Mouse (Mus musculus) cerebellum, postnatal 10 days (tissue): ENCODE results near the gene Nwd2.

Source experiments
- DNase-seq, 2 experiments: peaks; one replicate each; pipeline ENCODE4 v3.0.0; 2021; ENCODE audit warnings: mixed read lengths in 2 of 2

The Nwd2 gene

GRCm38 (mm10) chr5:63649070-63649532 is at the start of gene Nwd2:
Gene Nwd2 (plus strand): TSS chr5:63649102.
- peak; percentile 30 to 39 for DNase-seq

GRCm38 (mm10) chr5:63607447-63607846 is 41.5 kb upstream of the Nwd2 start:
- no peak for DNase-seq

GRCm38 (mm10) chr5:63616792-63617668 is 31.9 kb upstream of the Nwd2 start:
- no peak for DNase-seq

GRCm38 (mm10) chr5:63624123-63624522 is 24.8 kb upstream of the Nwd2 start:
- DNase-seq: peak; percentile 25 to 32

- DNase-seq: no peak
These were observed 20.9 kb upstream of the Nwd2 start for GRCm38 (mm10) chr5:63627832-63628530.

- DNase-seq: peak in 1 of 2 experiments; percentile 19
These were observed 20.4 kb upstream of the Nwd2 start for GRCm38 (mm10) chr5:63628531-63628871.

- DNase-seq: peak; percentile 26 to 54
These were observed 14.3 kb upstream of the Nwd2 start for GRCm38 (mm10) chr5:63634636-63635035.

GRCm38 (mm10) chr5:63648187-63648586 is 715 bp upstream of the Nwd2 start:
- DNase-seq: peak; percentile 59 to 62

GRCm38 (mm10) chr5:63649533-63650464 is 897 bp downstream of the Nwd2 start:
- peak; percentile 47 to 49 for DNase-seq

- DNase-seq: peak in 1 of 2 experiments; percentile 10
These were observed 2.9 kb downstream of the Nwd2 start for GRCm38 (mm10) chr5:63651813-63652212.

- DNase-seq: no peak
These were observed 3.8 kb downstream of the Nwd2 start for GRCm38 (mm10) chr5:63652705-63653104.

GRCm38 (mm10) chr5:63666884-63667283 is 18.0 kb downstream of the Nwd2 start:
- no peak for DNase-seq

GRCm38 (mm10) chr5:63675934-63676333 is 27.0 kb downstream of the Nwd2 start:
- DNase-seq: no peak

GRCm38 (mm10) chr5:63689084-63689483 is 40.2 kb downstream of the Nwd2 start:
- no peak for DNase-seq

- DNase-seq: peak in 1 of 2 experiments; percentile 7
These were observed 47.9 kb downstream of the Nwd2 start for GRCm38 (mm10) chr5:63696784-63697183.

- no peak for DNase-seq
These were observed 48.3 kb downstream of the Nwd2 start for GRCm38 (mm10) chr5:63697196-63697595.

- DNase-seq: no peak
These were observed 80.1 kb downstream of the Nwd2 start for GRCm38 (mm10) chr5:63728955-63729354.

- DNase-seq: peak in 1 of 2 experiments; percentile 3
These were observed 86.6 kb downstream of the Nwd2 start for GRCm38 (mm10) chr5:63735521-63735920.

GRCm38 (mm10) chr5:63743426-63743825 is 94.5 kb downstream of the Nwd2 start:
- no peak for DNase-seq

GRCm38 (mm10) chr5:63748299-63748698 is 99.4 kb downstream of the Nwd2 start:
- no peak for DNase-seq

- no peak for DNase-seq
These were observed 99.9 kb downstream of the Nwd2 start for GRCm38 (mm10) chr5:63748759-63749158.

- DNase-seq: no peak
These were observed 106.3 kb downstream of the Nwd2 start for GRCm38 (mm10) chr5:63755092-63755761.
